Mouse (Mus musculus) spleen, postnatal 10 days (tissue): ENCODE results near the gene Coa5.

Experiments
- DNase-seq, 2 experiments: peaks; one replicate each; pipeline ENCODE4 v3.0.0; 2021 to 2022; ENCODE audit warnings: low spot score in 2 of 2

The Coa5 gene

GRCm38 (mm10) chr1:37429366-37430296 is at the start of gene Coa5, which contains the start of gene Unc50:
Gene Coa5 (minus strand): TSS chr1:37430103.
Gene Unc50 (plus strand): TSS chr1:37430139.
- DNase-seq: peak; percentile 83 to 93

GRCm38 (mm10) chr1:37479074-37479473 is 49.2 kb upstream of the Coa5 start:
- peak in 1 of 2 experiments; percentile 73 for DNase-seq

DNA sequence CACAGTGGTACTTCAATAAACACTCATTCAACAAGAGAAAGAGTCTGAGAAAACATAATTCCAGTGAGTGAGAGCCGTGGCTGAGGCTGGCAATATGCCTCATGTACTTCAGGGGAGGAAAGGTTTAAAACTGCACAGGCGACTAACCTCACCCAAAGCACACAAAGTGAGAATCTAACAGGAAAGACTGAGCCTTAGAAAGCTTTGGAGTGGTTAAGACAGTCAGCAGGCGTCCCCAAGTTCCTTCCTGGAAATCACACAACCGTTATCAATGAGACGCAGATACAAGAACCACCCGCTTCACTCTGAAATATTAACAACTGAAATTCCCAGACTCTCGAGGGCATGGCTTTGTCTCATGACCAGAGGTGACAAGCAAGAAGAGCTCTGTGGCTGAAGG is 48.5 kb upstream of the Coa5 start:
- no peak for DNase-seq

DNA sequence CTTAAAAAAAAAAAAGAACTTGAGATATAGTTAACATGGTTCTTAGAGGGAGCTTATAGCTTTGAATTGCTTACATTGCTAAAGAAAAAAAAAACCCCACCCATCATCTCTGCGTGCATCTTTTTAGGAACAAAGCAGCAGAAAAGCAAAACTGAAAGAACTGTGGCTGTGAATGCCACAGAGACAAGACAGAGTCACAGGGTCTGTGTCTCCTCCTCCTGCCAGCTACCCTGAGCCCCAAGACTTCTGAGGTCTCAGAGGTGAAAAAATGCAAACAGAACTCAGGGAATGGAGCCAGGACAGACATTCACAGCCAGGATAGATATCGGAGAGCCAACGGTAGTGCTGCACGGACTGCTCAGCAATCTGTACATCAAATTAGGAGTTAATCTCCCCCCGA is 48.0 kb upstream of the Coa5 start:
- no peak for DNase-seq

GRCm38 (mm10) chr1:37477250-37477649 is 47.3 kb upstream of the Coa5 start:
- DNase-seq: no peak

DNA sequence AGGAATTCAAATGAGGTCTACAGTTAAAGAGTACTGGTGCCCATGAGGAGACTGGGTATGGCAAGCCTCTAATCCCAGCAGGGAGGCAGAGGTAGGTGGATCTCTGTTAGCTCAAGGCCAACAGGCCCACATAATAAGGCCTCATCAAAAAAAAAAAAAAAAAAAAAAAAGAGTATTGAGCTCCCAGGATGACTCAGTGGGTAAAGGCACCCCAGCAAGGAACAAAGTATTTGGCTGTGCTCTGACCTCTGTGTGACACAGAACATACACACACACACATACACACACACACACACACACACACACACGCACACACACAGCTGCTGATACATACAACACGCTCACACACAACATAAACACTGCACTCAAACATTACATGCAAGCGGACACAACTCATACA is 45.4 kb upstream of the Coa5 start:
- DNase-seq: no peak

GRCm38 (mm10) chr1:37474634-37475190 is 44.8 kb upstream of the Coa5 start:
- no peak for DNase-seq

DNA sequence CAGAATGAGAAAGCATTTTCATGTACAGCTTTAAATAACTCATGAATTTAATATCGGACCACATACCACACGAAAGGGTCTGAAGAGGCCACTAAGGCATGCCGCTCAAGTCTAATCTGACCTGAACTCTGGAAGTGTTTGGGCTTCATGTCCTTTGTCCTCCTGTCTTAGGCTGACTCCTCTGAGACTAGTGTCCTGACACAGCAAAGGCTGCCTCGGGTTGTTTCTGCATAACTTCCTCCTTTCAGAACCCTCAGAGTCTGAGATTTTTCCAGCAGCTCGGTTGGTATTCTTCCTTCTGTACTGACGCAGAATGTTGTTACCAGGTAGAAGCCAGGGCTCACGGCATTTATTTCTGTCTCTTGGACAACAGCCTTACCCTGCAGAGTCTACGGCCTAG is 44.1 kb upstream of the Coa5 start:
- DNase-seq: no peak

- no peak for DNase-seq
These were observed 43.3 kb upstream of the Coa5 start for GRCm38 (mm10) chr1:37473251-37473650.

- no peak for DNase-seq
These were observed 41.6 kb upstream of the Coa5 start for GRCm38 (mm10) chr1:37471179-37472148.

DNA sequence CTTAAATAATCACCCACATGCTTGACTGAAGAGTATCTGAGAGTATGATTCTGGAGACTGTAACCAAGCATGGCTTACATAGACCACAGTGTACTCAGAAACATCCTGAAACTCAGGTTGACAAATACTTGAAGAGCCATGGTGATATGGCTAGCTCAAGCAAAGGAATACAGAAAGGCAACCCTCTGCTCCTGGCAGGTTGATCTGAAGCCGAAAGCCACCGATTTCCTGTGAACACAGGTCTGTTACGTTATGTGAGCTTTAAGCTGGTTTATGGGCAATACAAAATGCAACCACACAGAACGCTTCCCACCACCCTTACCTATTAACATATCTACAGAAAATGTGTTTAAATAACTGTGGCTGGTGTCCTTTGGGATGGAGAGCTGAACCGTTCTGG is 39.1 kb upstream of the Coa5 start:
- no peak for DNase-seq

DNA sequence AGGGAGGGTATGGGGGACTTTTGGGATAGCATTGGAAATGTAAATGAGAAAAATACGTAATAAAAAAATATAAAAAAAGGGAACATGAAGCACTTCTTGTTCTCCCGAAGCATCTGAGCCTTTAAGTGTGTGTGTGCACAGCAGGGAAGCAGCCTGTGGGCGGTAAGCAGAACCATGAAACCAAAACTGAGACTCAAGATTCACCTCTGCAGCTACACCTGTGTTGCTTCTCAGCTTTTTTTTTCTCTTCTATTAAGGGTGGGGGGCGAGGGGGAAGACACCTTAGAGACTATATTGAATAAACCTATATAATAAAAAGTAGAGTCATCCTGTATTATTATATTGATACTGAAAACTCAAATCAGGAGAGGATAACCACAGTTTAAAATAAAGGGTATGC is 37.9 kb upstream of the Coa5 start:
- no peak for DNase-seq

GRCm38 (mm10) chr1:37466322-37466995 is 36.6 kb upstream of the Coa5 start:
- no peak for DNase-seq

- no peak for DNase-seq
These were observed 35.1 kb upstream of the Coa5 start for GRCm38 (mm10) chr1:37464878-37465452.

DNA sequence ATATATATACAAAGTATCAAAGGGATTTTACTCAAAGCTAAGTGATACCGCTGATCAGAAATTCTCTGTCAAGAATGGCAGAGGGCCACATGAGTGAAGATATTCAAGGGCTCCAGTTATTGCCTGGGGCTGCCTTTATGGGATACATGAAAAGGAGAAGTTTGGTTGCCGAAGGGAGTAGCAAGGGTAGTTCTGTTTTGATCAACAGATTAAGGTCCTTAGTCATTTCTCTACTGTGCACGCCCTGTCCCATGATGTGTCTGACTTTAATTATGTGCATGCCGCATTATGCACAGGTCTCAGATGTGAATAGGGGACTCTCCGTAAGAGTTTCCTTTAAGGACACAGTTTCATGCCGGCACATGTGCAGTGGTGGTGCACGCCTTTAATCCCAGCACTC is 27.6 kb upstream of the Coa5 start:
- no peak for DNase-seq

- no peak for DNase-seq
These were observed 21.4 kb upstream of the Coa5 start for GRCm38 (mm10) chr1:37451270-37451669.

- DNase-seq: peak; percentile 52 to 83
These were observed 18.6 kb upstream of the Coa5 start for GRCm38 (mm10) chr1:37448361-37449095.

DNA sequence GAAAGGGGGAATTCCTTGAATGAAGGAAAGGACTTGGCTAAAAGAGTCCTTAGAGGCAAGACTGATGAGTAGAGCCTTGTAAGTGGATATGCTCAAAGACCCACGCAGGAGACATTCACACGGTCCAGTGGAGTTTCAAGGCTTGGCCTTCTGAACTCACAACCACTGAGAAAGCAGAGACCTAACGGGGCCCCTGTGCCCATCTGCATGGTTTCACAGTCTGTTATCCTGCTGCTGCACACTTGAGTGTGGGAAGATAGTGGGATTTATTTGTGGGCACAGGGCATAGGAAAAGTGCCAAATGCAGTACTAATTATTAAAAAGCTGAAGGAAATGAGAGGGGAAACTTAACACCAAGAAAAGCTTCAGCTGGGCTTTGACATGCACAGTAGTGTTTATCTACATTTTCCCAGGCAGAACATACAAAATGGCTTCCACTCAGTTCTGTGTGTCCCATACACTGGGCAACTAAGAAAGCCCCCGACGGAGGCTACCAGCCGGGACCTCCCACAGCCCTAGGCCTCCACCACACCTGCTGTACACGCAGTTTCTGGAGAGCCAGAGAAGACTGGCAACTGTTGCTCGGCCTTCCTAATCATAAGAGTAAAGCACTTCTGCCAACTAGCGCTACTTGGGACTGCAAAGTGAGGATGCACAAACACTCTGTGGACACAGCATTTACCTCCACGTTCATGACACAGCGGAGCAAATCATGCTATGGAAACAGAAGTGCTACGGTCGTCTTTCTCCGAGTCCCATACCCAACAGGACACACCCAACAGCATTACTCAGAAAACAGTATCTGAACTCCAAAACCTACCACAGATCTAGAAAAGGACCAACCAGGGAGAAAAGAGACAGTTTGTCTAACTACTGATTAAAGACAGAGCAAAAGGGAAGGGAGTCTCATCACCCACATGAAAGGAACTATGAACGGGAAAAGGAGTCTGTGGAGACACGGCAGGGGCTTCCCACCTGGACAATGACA is 13.2 kb upstream of the Coa5 start:
- no peak for DNase-seq

DNA sequence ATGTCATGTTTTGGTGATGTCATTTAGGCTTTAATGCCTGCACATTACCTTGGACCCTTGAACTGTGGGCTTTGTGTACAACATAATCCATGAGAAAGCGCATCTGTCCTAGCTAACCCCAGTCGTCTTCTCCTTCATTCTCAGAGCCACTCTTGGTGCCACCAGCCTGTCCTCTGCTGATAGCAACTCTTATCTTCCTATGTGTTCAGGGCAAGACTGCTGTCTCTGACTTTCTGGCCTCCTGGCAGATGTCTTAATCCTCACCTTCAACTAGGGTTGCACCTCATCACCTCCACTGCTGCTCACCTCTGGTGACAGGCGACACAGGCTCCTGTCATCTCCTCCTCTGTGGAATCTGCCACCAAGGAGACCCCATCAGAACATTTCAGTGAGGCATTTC is 6.5 kb upstream of the Coa5 start:
- no peak for DNase-seq
